Mouse (Mus musculus): ENCODE measurements at regions not wholly inside any gene's neighbourhood (a gene's known extent, or its start where the extent isn't known, plus 50 kb on each side); places are given as distances from the start of the nearest gene placed in this dataset.

- no peak for DNase-seq
Measured at GRCm38 (mm10) chr16:84318091-84318490, 196.8 kb upstream of the A730009L09Rik start.

- no peak for DNase-seq
Measured at GRCm38 (mm10) chr16:84321569-84321968, 193.4 kb upstream of the A730009L09Rik start.

- DNase-seq: no peak
Measured at GRCm38 (mm10) chr16:84330293-84330692, 184.6 kb upstream of the A730009L09Rik start.

GRCm38 (mm10) chr16:84346089-84346488 lies 168.8 kb upstream of the A730009L09Rik start:
- DNase-seq: no peak

GRCm38 (mm10) chr16:84355118-84355517 lies 159.8 kb upstream of the A730009L09Rik start:
- no peak for DNase-seq

- DNase-seq: peak; percentile 17
Measured at GRCm38 (mm10) chr16:84365969-84366368, 149.0 kb upstream of the A730009L09Rik start.

GRCm38 (mm10) chr16:84368928-84369682 lies 145.8 kb upstream of the A730009L09Rik start:
- DNase-seq: no peak

GRCm38 (mm10) chr16:84378461-84378860 lies 136.5 kb upstream of the A730009L09Rik start:
- no peak for DNase-seq

- no peak for DNase-seq
Measured at GRCm38 (mm10) chr16:84391756-84392155, 123.2 kb upstream of the A730009L09Rik start.

- DNase-seq: no peak
Measured at GRCm38 (mm10) chr16:84394895-84395294, 120.0 kb upstream of the A730009L09Rik start.

- DNase-seq: no peak
Measured at GRCm38 (mm10) chr16:84421650-84422049, 93.3 kb upstream of the A730009L09Rik start.

- DNase-seq: no peak
Measured at GRCm38 (mm10) chr16:84426990-84427540, 87.9 kb upstream of the A730009L09Rik start.

GRCm38 (mm10) chr16:84456596-84456995 lies 58.3 kb upstream of the A730009L09Rik start:
- DNase-seq: no peak

- no peak for DNase-seq
Measured at GRCm38 (mm10) chr16:84462150-84462549, 52.8 kb upstream of the A730009L09Rik start.
